ENCODE assay signal across 43 mouse cellular contexts in the genomic region with DNA sequence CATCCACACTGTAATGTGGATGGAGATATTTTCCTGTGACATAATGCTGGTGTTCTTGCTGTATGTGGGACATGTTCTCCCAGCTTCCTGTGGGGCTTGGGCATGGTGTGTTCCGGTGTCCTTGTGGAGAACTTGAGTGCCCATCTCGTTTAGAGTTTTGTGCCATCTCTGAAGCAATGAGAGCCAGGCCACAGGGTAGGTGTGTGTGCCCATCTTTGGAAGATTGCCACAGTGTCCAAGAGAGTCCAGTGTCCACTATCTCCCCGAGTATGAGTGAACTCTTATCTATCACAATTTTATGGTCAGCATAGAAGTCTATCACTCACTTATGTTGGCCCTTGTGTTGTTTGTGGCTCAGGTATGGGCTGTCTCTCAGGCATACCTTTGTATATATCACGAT. TPM values are rescaled to one million over a fixed set of nuclear protein-coding genes. Genes with fewer than 3 reads are reported as not detected.
"Had no signal": no experiment of that assay in that cellular context is flagged by ENCODE, and none has a peak within 500 bp of the region (broad histone marks: within the 10 kb centered on the region; RNA-seq: fewer than 3 reads in every experiment).

No protein-coding gene starts in this region.

- DNase-seq: heart, postnatal 10 days; heart, postnatal 14 days; heart, postnatal 4 days; kidney, adult 11 months; kidney, adult 18-20 months; kidney, adult 2 months; kidney, adult 8-10 months; kidney, adult 9 months; kidney, postnatal 10 days; kidney, postnatal 14 days; kidney, postnatal 25 days; kidney, postnatal 36 days; kidney, postnatal 4 days; layer of hippocampus, adult 9-11 months; layer of hippocampus, postnatal 36 days had no signal

- H3K4me2 ChIP-seq: heart, embryonic 11.5 days; heart, embryonic 12.5 days; heart, embryonic 13.5 days; heart, embryonic 15.5 days; hindbrain, embryonic 12.5 days; hindbrain, embryonic 13.5 days; hindbrain, embryonic 14.5 days; hindbrain, embryonic 15.5 days; intestine, embryonic 15.5 days; kidney, embryonic 15.5 days had no signal

- H3K27ac ChIP-seq: heart, embryonic 10.5 days; heart, embryonic 13.5 days; heart, embryonic 15.5 days; hindbrain, embryonic 10.5 days; hindbrain, embryonic 12.5 days; hindbrain, embryonic 13.5 days; hindbrain, embryonic 14.5 days; hindbrain, embryonic 15.5 days; hindbrain, postnatal 0 days; intestine, embryonic 15.5 days; kidney, embryonic 15.5 days; kidney, postnatal 0 days; layer of hippocampus, adult 2 months had no signal

- H3K4me1 ChIP-seq: hindbrain, embryonic 12.5 days; hindbrain, embryonic 13.5 days; intestine, embryonic 15.5 days had no signal

- H3K27me3 ChIP-seq: heart, embryonic 12.5 days; heart, embryonic 15.5 days; hindbrain, embryonic 12.5 days; hindbrain, embryonic 13.5 days; hindbrain, embryonic 15.5 days; intestine, embryonic 15.5 days; kidney, embryonic 15.5 days had no signal

- H3K4me3 ChIP-seq: heart, embryonic 10.5 days; heart, embryonic 12.5 days; heart, embryonic 13.5 days; heart, embryonic 15.5 days; hindbrain, embryonic 10.5 days; hindbrain, embryonic 12.5 days; hindbrain, embryonic 13.5 days; hindbrain, embryonic 15.5 days; intestine, embryonic 15.5 days; kidney, embryonic 15.5 days; layer of hippocampus, adult 2 months had no signal

- ATAC-seq: hindbrain, embryonic 16.5 days; hindbrain, postnatal 0 days; inflammation-experienced regulatory T-cells, adult 6 months; intestine, embryonic 15.5 days; intestine, embryonic 16.5 days; intestine, postnatal 0 days had no signal

- H3K36me3 ChIP-seq: heart, embryonic 10.5 days; heart, embryonic 12.5 days; heart, embryonic 13.5 days; heart, embryonic 15.5 days; hindbrain, embryonic 10.5 days; hindbrain, embryonic 12.5 days; hindbrain, embryonic 13.5 days; hindbrain, embryonic 15.5 days; intestine, embryonic 15.5 days had no signal

- H3K9me3 ChIP-seq: heart, embryonic 10.5 days; heart, embryonic 12.5 days; heart, embryonic 13.5 days; heart, embryonic 15.5 days; hindbrain, embryonic 10.5 days; hindbrain, embryonic 12.5 days; hindbrain, embryonic 13.5 days; hindbrain, embryonic 15.5 days; intestine, embryonic 15.5 days; kidney, embryonic 15.5 days had no signal

- H3K9ac ChIP-seq: heart, embryonic 12.5 days; heart, embryonic 13.5 days; heart, embryonic 15.5 days; hindbrain, embryonic 12.5 days; hindbrain, embryonic 13.5 days; hindbrain, embryonic 14.5 days; hindbrain, embryonic 15.5 days; intestine, embryonic 15.5 days; kidney, embryonic 15.5 days had no signal

RNA-seq across cellular contexts. Expression of gene Itgb2l, which starts 47.9 kb away (rescaled TPM):
- total RNA-seq: heart, postnatal 10 days; heart, postnatal 14 days; heart, postnatal 25 days; heart, postnatal 4 days; layer of hippocampus, adult 18-20 months; layer of hippocampus, adult 2 months; layer of hippocampus, adult 8-10 months; layer of hippocampus, postnatal 14 days; layer of hippocampus, postnatal 25 days; layer of hippocampus, postnatal 36 days; left cerebral cortex, adult 18-20 months had no signal
- polyA plus RNA-seq: heart, embryonic 10.5 days; heart, embryonic 12.5 days; heart, embryonic 13.5 days; heart, embryonic 14.5 days; heart, embryonic 15.5 days; heart, postnatal 0 days; hindbrain, embryonic 10.5 days; hindbrain, embryonic 11.5 days; hindbrain, embryonic 12.5 days; hindbrain, embryonic 13.5 days; hindbrain, embryonic 14.5 days; hindbrain, postnatal 0 days; inflammation-experienced regulatory T-cells, adult 6 months; kidney, adult 2 months had no signal
